Mouse (Mus musculus): ENCODE results near the gene Zg16.
A peak's percentile ranks its signal among the peaks of the same experiment; 100 is the strongest.
"Not testable (repeated sequence)": the region's sequence is repeated elsewhere in the genome, so short reads cannot be mapped to it uniquely, and the experiment has no call there.

Zg16 gene

GRCm38 (mm10) chr7:127104560-127105332 lies 17.6 kb upstream of the Zg16 start:
- DNase-seq (ENCODE audit: low read depth, low spot score), result peak; percentile 96

GRCm38 (mm10) chr7:127103960-127104359 lies 16.8 kb upstream of the Zg16 start:
- peak; percentile 80 for DNase-seq (ENCODE audit: low read depth, low spot score)

- no peak for DNase-seq (ENCODE audit: low read depth, low spot score)
These were observed 15.0 kb upstream of the Zg16 start for GRCm38 (mm10) chr7:127102148-127102547.

GRCm38 (mm10) chr7:127101451-127102016 lies 14.4 kb upstream of the Zg16 start:
- no peak for DNase-seq (ENCODE audit: low read depth, low spot score)

- DNase-seq (ENCODE audit: low read depth, low spot score), result no peak
These were observed 12.4 kb upstream of the Zg16 start for GRCm38 (mm10) chr7:127099528-127099927.

GRCm38 (mm10) chr7:127098950-127099349 lies 11.8 kb upstream of the Zg16 start:
- DNase-seq (ENCODE audit: low read depth, low spot score), result no peak

- no peak for DNase-seq (ENCODE audit: low read depth, low spot score)
These were observed 11.4 kb upstream of the Zg16 start for GRCm38 (mm10) chr7:127098521-127098920.

GRCm38 (mm10) chr7:127096456-127096855 lies 9.3 kb upstream of the Zg16 start:
- no peak for DNase-seq (ENCODE audit: low read depth, low spot score)

GRCm38 (mm10) chr7:127093914-127094313 lies 6.8 kb upstream of the Zg16 start:
- DNase-seq (ENCODE audit: low read depth, low spot score), result no peak

- peak; percentile 93 for DNase-seq (ENCODE audit: low read depth, low spot score)
These were observed 4.2 kb upstream of the Zg16 start, which contains the start of gene AI467606 for GRCm38 (mm10) chr7:127091114-127091896. Gene AI467606 (plus strand): TSS chr7:127091359.

GRCm38 (mm10) chr7:127090154-127091113 lies 3.3 kb upstream of the Zg16 start:
- peak; percentile 35 for DNase-seq (ENCODE audit: low read depth, low spot score)

GRCm38 (mm10) chr7:127088901-127089845 lies 2.0 kb upstream of the Zg16 start:
- peak; percentile 76 for DNase-seq (ENCODE audit: low read depth, low spot score)

- DNase-seq (ENCODE audit: low read depth, low spot score), result no peak
These were observed 955 bp upstream of the Zg16 start for GRCm38 (mm10) chr7:127088083-127088482.

- DNase-seq (ENCODE audit: low read depth, low spot score), result not testable (repeated sequence)
These were observed 1.4 kb downstream of the Zg16 start for GRCm38 (mm10) chr7:127085751-127086150.

- DNase-seq (ENCODE audit: low read depth, low spot score), result no peak
These were observed 2.3 kb downstream of the Zg16 start for GRCm38 (mm10) chr7:127084794-127085193.

GRCm38 (mm10) chr7:127083689-127084088 lies 3.4 kb downstream of the Zg16 start:
- DNase-seq (ENCODE audit: low read depth, low spot score), result no peak

- peak; percentile 64 for DNase-seq (ENCODE audit: low read depth, low spot score)
These were observed 4.1 kb downstream of the Zg16 start for GRCm38 (mm10) chr7:127082995-127083394.

- DNase-seq (ENCODE audit: low read depth, low spot score), result no peak
These were observed 4.9 kb downstream of the Zg16 start for GRCm38 (mm10) chr7:127082271-127082670.

- peak; percentile 24 for DNase-seq (ENCODE audit: low read depth, low spot score)
These were observed 7.1 kb downstream of the Zg16 start for GRCm38 (mm10) chr7:127080045-127080444.

GRCm38 (mm10) chr7:127077692-127078091 lies 9.4 kb downstream of the Zg16 start:
- peak; percentile 30 for DNase-seq (ENCODE audit: low read depth, low spot score)

Measured in ZHBTc4 (cell line).